Mouse (Mus musculus): ENCODE results near the gene Crispld2. TPM values are rescaled to one million over a fixed set of nuclear protein-coding genes. Genes with fewer than 3 reads are reported as not detected.

Crispld2 gene
- polyA plus RNA-seq, 1 experiment from 2014 or later: 2.7 TPM

- ATAC-seq (ENCODE audit: insufficient number of reproducible peaks, low FRiP score, low TSS enrichment, low read depth) (no peak), DNase-seq (ENCODE audit: low spot score) (no peak)
- Histone ChIP-seq H3K36me3 (ENCODE audit: control insufficient read depth, insufficient read depth, low read length) (no peaks in the 10 kb centered on the region), H3K4me1 (ENCODE audit: control insufficient read depth, insufficient read depth, low read length) (0 out of 2 replicates have a peak, but pooled peaks cover 9% of the 10 kb centered on the region), H3K9ac (ENCODE audit: low read length) (no peak overlapping the region), H3K27ac (replicated peaks; ENCODE audit: low read depth, low read length) (no peak overlapping the region), H3K4me2 (ENCODE audit: low read depth, severe bottlenecking) (no peak overlapping the region), H3K9me3 (ENCODE audit: control insufficient read depth, low read length) (no peaks in the 10 kb centered on the region), H3K4me3 (ENCODE audit: low read depth, low read length) (no peak overlapping the region), H3K27me3 (ENCODE audit: control insufficient read depth, insufficient read depth, low read length) (no peaks in the 10 kb centered on the region)
- 91% methylated on average over 5 of the region's 5 CpGs for WGBS
Measured at GRCm38 (mm10) chr8:120026199-120026598, 34.0 kb downstream of the Crispld2 start.

- Histone ChIP-seq H3K9me3 (ENCODE audit: control insufficient read depth, low read length) (no peaks in the 10 kb centered on the region), H3K27ac (replicated peaks; ENCODE audit: low read depth, low read length) (no peak overlapping the region), H3K4me2 (ENCODE audit: low read depth, severe bottlenecking) (no peak overlapping the region), H3K36me3 (ENCODE audit: control insufficient read depth, insufficient read depth, low read length) (no peaks in the 10 kb centered on the region), H3K4me3 (ENCODE audit: low read depth, low read length) (no peak overlapping the region), H3K9ac (ENCODE audit: low read length) (no peak overlapping the region), H3K4me1 (ENCODE audit: control insufficient read depth, insufficient read depth, low read length) (peaks cover 10% of the 10 kb centered on the region; the same call in 1 of the 2 replicates), H3K27me3 (ENCODE audit: control insufficient read depth, insufficient read depth, low read length) (no peaks in the 10 kb centered on the region)
- no peak for ATAC-seq (ENCODE audit: insufficient number of reproducible peaks, low FRiP score, low TSS enrichment, low read depth)
- 73% methylated on average over 6 of the region's 6 CpGs for WGBS
- DNase-seq (ENCODE audit: low spot score): no peak
Measured at GRCm38 (mm10) chr8:120026991-120027390, 34.8 kb downstream of the Crispld2 start.

GRCm38 (mm10) chr8:120030447-120030846, 38.2 kb downstream of the Crispld2 start:
- ATAC-seq (ENCODE audit: insufficient number of reproducible peaks, low FRiP score, low TSS enrichment, low read depth) (no peak), DNase-seq (ENCODE audit: low spot score) (no peak)
- H3K9ac ChIP-seq (ENCODE audit: low read length): no peak overlapping the region
- H3K9me3 ChIP-seq (ENCODE audit: control insufficient read depth, low read length): no peaks in the 10 kb centered on the region
- H3K36me3 ChIP-seq (ENCODE audit: control insufficient read depth, insufficient read depth, low read length): no peaks in the 10 kb centered on the region; the same call in 1 of the 2 replicates
- 62% methylated on average over 5 of the region's 5 CpGs for WGBS
- no peak overlapping the region for H3K27ac ChIP-seq (replicated peaks; ENCODE audit: low read depth, low read length)
- no peak overlapping the region for H3K4me3 ChIP-seq (ENCODE audit: low read depth, low read length)
- peaks cover 15% of the 10 kb centered on the region; the same call in 1 of the 2 replicates for H3K4me1 ChIP-seq (ENCODE audit: control insufficient read depth, insufficient read depth, low read length)
- no peak overlapping the region for H3K4me2 ChIP-seq (ENCODE audit: low read depth, severe bottlenecking)
- H3K27me3 ChIP-seq (ENCODE audit: control insufficient read depth, insufficient read depth, low read length): no peaks in the 10 kb centered on the region

GRCm38 (mm10) chr8:120032549-120033208, 40.4 kb downstream of the Crispld2 start:
- no peaks in the 10 kb centered on the region; the same call in 1 of the 2 replicates for H3K36me3 ChIP-seq (ENCODE audit: control insufficient read depth, insufficient read depth, low read length)
- H3K9ac ChIP-seq (ENCODE audit: low read length): no peak overlapping the region
- H3K4me2 ChIP-seq (ENCODE audit: low read depth, severe bottlenecking): no peak overlapping the region
- DNase-seq (ENCODE audit: low spot score) (no peak), ATAC-seq (ENCODE audit: insufficient number of reproducible peaks, low FRiP score, low TSS enrichment, low read depth) (no peak)
- no peaks in the 10 kb centered on the region for H3K27me3 ChIP-seq (ENCODE audit: control insufficient read depth, insufficient read depth, low read length)
- H3K27ac ChIP-seq (replicated peaks; ENCODE audit: low read depth, low read length): no peak overlapping the region
- H3K4me1 ChIP-seq (ENCODE audit: control insufficient read depth, insufficient read depth, low read length): peaks cover 18% of the 10 kb centered on the region
- no peaks in the 10 kb centered on the region for H3K9me3 ChIP-seq (ENCODE audit: control insufficient read depth, low read length)
- H3K4me3 ChIP-seq (ENCODE audit: low read depth, low read length): no peak overlapping the region
- WGBS: 88% methylated on average over 5 of the region's 5 CpGs

GRCm38 (mm10) chr8:120034471-120034870, 42.2 kb downstream of the Crispld2 start:
- Histone ChIP-seq H3K9ac (ENCODE audit: low read length) (no peak overlapping the region), H3K27me3 (ENCODE audit: control insufficient read depth, insufficient read depth, low read length) (no peaks in the 10 kb centered on the region), H3K36me3 (ENCODE audit: control insufficient read depth, insufficient read depth, low read length) (no peaks in the 10 kb centered on the region; the same call in 1 of the 2 replicates), H3K27ac (replicated peaks; ENCODE audit: low read depth, low read length) (peak overlapping the region; percentile 52; the same call in 1 of the 2 replicates), H3K4me2 (ENCODE audit: low read depth, severe bottlenecking) (no peak overlapping the region), H3K9me3 (ENCODE audit: control insufficient read depth, low read length) (no peaks in the 10 kb centered on the region), H3K4me3 (ENCODE audit: low read depth, low read length) (no peak overlapping the region), H3K4me1 (ENCODE audit: control insufficient read depth, insufficient read depth, low read length) (peaks cover 21% of the 10 kb centered on the region)
- no peak for DNase-seq (ENCODE audit: low spot score)
- 58% methylated on average over 6 of the region's 6 CpGs for WGBS
- no peak for ATAC-seq (ENCODE audit: insufficient number of reproducible peaks, low FRiP score, low TSS enrichment, low read depth)

GRCm38 (mm10) chr8:120036111-120036510, 43.9 kb downstream of the Crispld2 start:
- ATAC-seq (ENCODE audit: insufficient number of reproducible peaks, low FRiP score, low TSS enrichment, low read depth): no peak
- DNase-seq (ENCODE audit: low spot score): no peak
- Histone ChIP-seq H3K27ac (replicated peaks; ENCODE audit: low read depth, low read length) (no peak overlapping the region), H3K4me1 (ENCODE audit: control insufficient read depth, insufficient read depth, low read length) (peaks cover 17% of the 10 kb centered on the region), H3K4me3 (ENCODE audit: low read depth, low read length) (no peak overlapping the region), H3K9ac (ENCODE audit: low read length) (no peak overlapping the region), H3K4me2 (ENCODE audit: low read depth, severe bottlenecking) (no peak overlapping the region), H3K9me3 (ENCODE audit: control insufficient read depth, low read length) (no peaks in the 10 kb centered on the region), H3K27me3 (ENCODE audit: control insufficient read depth, insufficient read depth, low read length) (no peaks in the 10 kb centered on the region), H3K36me3 (ENCODE audit: control insufficient read depth, insufficient read depth, low read length) (no peaks in the 10 kb centered on the region; the same call in 1 of the 2 replicates)
- 16% methylated on average over 9 of the region's 9 CpGs for WGBS

- no peaks in the 10 kb centered on the region; the same call in 1 of the 2 replicates for H3K36me3 ChIP-seq (ENCODE audit: control insufficient read depth, insufficient read depth, low read length)
- no peaks in the 10 kb centered on the region for H3K9me3 ChIP-seq (ENCODE audit: control insufficient read depth, low read length)
- no peak overlapping the region for H3K4me2 ChIP-seq (ENCODE audit: low read depth, severe bottlenecking)
- ATAC-seq (ENCODE audit: insufficient number of reproducible peaks, low FRiP score, low TSS enrichment, low read depth) (no peak), DNase-seq (ENCODE audit: low spot score) (no peak)
- WGBS: 81% methylated on average over 4 of the region's 4 CpGs
- no peak overlapping the region for H3K4me3 ChIP-seq (ENCODE audit: low read depth, low read length)
- no peak overlapping the region for H3K9ac ChIP-seq (ENCODE audit: low read length)
- H3K27me3 ChIP-seq (ENCODE audit: control insufficient read depth, insufficient read depth, low read length): no peaks in the 10 kb centered on the region
- H3K4me1 ChIP-seq (ENCODE audit: control insufficient read depth, insufficient read depth, low read length): peaks cover 14% of the 10 kb centered on the region
- H3K27ac ChIP-seq (replicated peaks; ENCODE audit: low read depth, low read length): no peak overlapping the region
Measured at GRCm38 (mm10) chr8:120036578-120036977, 44.3 kb downstream of the Crispld2 start.

GRCm38 (mm10) chr8:120037199-120037598, 45.0 kb downstream of the Crispld2 start:
- Histone ChIP-seq H3K4me3 (ENCODE audit: low read depth, low read length) (no peak overlapping the region), H3K9me3 (ENCODE audit: control insufficient read depth, low read length) (no peaks in the 10 kb centered on the region), H3K9ac (ENCODE audit: low read length) (no peak overlapping the region), H3K27ac (replicated peaks; ENCODE audit: low read depth, low read length) (no peak overlapping the region), H3K36me3 (ENCODE audit: control insufficient read depth, insufficient read depth, low read length) (no peaks in the 10 kb centered on the region; the same call in 1 of the 2 replicates), H3K4me1 (ENCODE audit: control insufficient read depth, insufficient read depth, low read length) (peaks cover 11% of the 10 kb centered on the region; the same call in 1 of the 2 replicates), H3K27me3 (ENCODE audit: control insufficient read depth, insufficient read depth, low read length) (no peaks in the 10 kb centered on the region), H3K4me2 (ENCODE audit: low read depth, severe bottlenecking) (no peak overlapping the region)
- 85% methylated on average over 15 of the region's 15 CpGs for WGBS
- DNase-seq (ENCODE audit: low spot score) (no peak), ATAC-seq (ENCODE audit: insufficient number of reproducible peaks, low FRiP score, low TSS enrichment, low read depth) (no peak)

All from limb, embryonic 11.5 days (tissue).